Mouse (Mus musculus) lung, embryonic 15.5 days (tissue): ENCODE results near the gene Rnf227. TPM values are rescaled to one million over a fixed set of nuclear protein-coding genes. Genes with fewer than 3 reads are reported as not detected.
A peak's percentile ranks its signal among the peaks of the same experiment; 100 is the strongest.

Source experiments
- ATAC-seq: fragments of 200-750 bp; cut with Nextera tagmentation; 2 replicates; pipeline ENCODE4 v1.8.0; 2017; ENCODE audit warnings: moderate number of reproducible peaks, borderline replicate concordance; ENCODE audit not compliant: low FRiP score, low TSS enrichment; ENCODE audit errors: extremely low read depth
- H3K27ac ChIP-seq: fragments of 300-500 bp; sonication (generic); 2 replicates; pipeline ENCODE4 v1.5.1; 2015; ENCODE audit warnings: moderate library complexity, mild to moderate bottlenecking, inconsistent platforms
- H3K27me3 ChIP-seq: fragments of 300-500 bp; sonication (generic); 2 replicates; pipeline ENCODE4 v1.6.1; 2015; ENCODE audit warnings: inconsistent platforms
- H3K36me3 ChIP-seq: fragments of 300-500 bp; sonication (generic); 2 replicates; pipeline ENCODE4 v1.6.1; 2015; ENCODE audit warnings: inconsistent platforms
- H3K4me1 ChIP-seq: fragments of 300-500 bp; sonication (generic); 2 replicates; pipeline ENCODE4 v1.6.1; 2015; ENCODE audit warnings: inconsistent platforms
- H3K4me2 ChIP-seq: fragments of 300-500 bp; sonication (generic); 2 replicates; pipeline ENCODE4 v1.6.1; 2015; ENCODE audit warnings: inconsistent platforms, mild to moderate bottlenecking, moderate library complexity
- H3K4me3 ChIP-seq: fragments of 300-500 bp; sonication (generic); 2 replicates; pipeline ENCODE4 v1.5.1; 2015; ENCODE audit warnings: mild to moderate bottlenecking, inconsistent platforms
- H3K9ac ChIP-seq: fragments of 300-500 bp; sonication (generic); 2 replicates; pipeline ENCODE4 v1.6.1; 2015; ENCODE audit warnings: inconsistent platforms
- H3K9me3 ChIP-seq: fragments of 300-500 bp; sonication (generic); 2 replicates; pipeline ENCODE4 v1.6.1; 2016; ENCODE audit warnings: inconsistent platforms
- WGBS: fragments of 180-500 bp; shearing (Covaris S2); methylation state at CpG from one replicate; pipeline ENCODE4 v1.1.7; 2015; 5-methylcytosine and 5-hydroxymethylcytosine counted together
- polyA plus RNA-seq: library from polyadenylated mRNA; unstranded; fragments of >200 nt; fragmentation: Nextera tagmentation; extraction: Ambion mirVana; gene quantifications from 2 replicates; pipeline ENCODE4 v1.2.1, GENCODE M21; 2015

Rnf227 gene
- polyA plus RNA-seq, 1 experiment from 2014 or later, result 14.8 TPM

GRCm38 (mm10) chr11:69322010-69322409 lies 18.3 kb upstream of the Rnf227 start:
- 65% methylated on average over 6 of the region's 6 CpGs for WGBS
- no peak for ATAC-seq
- no peaks in the 10 kb centered on the region for H3K9me3 ChIP-seq
- peak overlapping the region; percentile 87 for H3K4me2 ChIP-seq
- H3K4me1 ChIP-seq, result peaks cover 41% of the 10 kb centered on the region
- H3K27me3 ChIP-seq, result peaks cover 6% of the 10 kb centered on the region
- H3K4me3 ChIP-seq, result peak overlapping the region; percentile 62
- H3K9ac ChIP-seq, result peak overlapping the region; percentile 86
- peaks cover 27% of the 10 kb centered on the region for H3K36me3 ChIP-seq
- no peak overlapping the region for H3K27ac ChIP-seq

- Histone ChIP-seq H3K4me1 (peaks cover 43% of the 10 kb centered on the region), H3K4me3 (peak overlapping the region; percentile 62), H3K9ac (peak overlapping the region; percentile 86), H3K4me2 (peak overlapping the region; percentile 87), H3K27ac (peak overlapping the region; percentile 83), H3K36me3 (peaks cover 20% of the 10 kb centered on the region), H3K9me3 (no peaks in the 10 kb centered on the region), H3K27me3 (peaks cover 15% of the 10 kb centered on the region)
- no peak for ATAC-seq
- WGBS, result 10% methylated on average over 18 of the region's 18 CpGs
These were observed 17.4 kb upstream of the Rnf227 start for GRCm38 (mm10) chr11:69322693-69323471.

- Histone ChIP-seq H3K9me3 (no peaks in the 10 kb centered on the region), H3K4me3 (peak within 1 kb of the TSS; percentile 62), H3K4me1 (peaks cover 43% of the 10 kb centered on the region), H3K4me2 (peak within 1 kb of the TSS; percentile 87), H3K9ac (peak within 1 kb of the TSS; percentile 86), H3K36me3 (peaks cover 13% of the 10 kb centered on the region), H3K27ac (peak within 1 kb of the TSS; percentile 83), H3K27me3 (peaks cover 22% of the 10 kb centered on the region)
- ATAC-seq, result peak; percentile 92
- under 1% methylated on average over 30 of the region's 30 CpGs for WGBS
These were observed 16.6 kb upstream of the Rnf227 start, which contains the start of the genes Cntrob and Trappc1 for GRCm38 (mm10) chr11:69323667-69324111. TSS of gene Cntrob (minus strand) at chr11:69323775. TSS of gene Trappc1 (plus strand) at chr11:69323980.

- WGBS, result 79% methylated on average over 6 of the region's 6 CpGs
- Histone ChIP-seq H3K27me3 (peaks cover 25% of the 10 kb centered on the region), H3K4me3 (peak overlapping the region; percentile 62), H3K4me1 (peaks cover 43% of the 10 kb centered on the region), H3K36me3 (peaks cover 4% of the 10 kb centered on the region), H3K27ac (no peak overlapping the region), H3K9me3 (no peaks in the 10 kb centered on the region), H3K4me2 (peak overlapping the region; percentile 87), H3K9ac (peak overlapping the region; percentile 73)
- ATAC-seq, result no peak
These were observed 15.5 kb upstream of the Rnf227 start for GRCm38 (mm10) chr11:69324749-69325148.

GRCm38 (mm10) chr11:69325628-69326407 lies 14.4 kb upstream of the Rnf227 start, which contains the start of gene Kcnab3:
TSS of gene Kcnab3 (plus strand) at chr11:69326258.
- Histone ChIP-seq H3K27ac (peak within 1 kb of the TSS; percentile 36; the same call in 1 of the 2 replicates), H3K9me3 (no peaks in the 10 kb centered on the region), H3K4me1 (peaks cover 43% of the 10 kb centered on the region), H3K4me2 (peak within 1 kb of the TSS; percentile 92), H3K36me3 (no peaks in the 10 kb centered on the region), H3K4me3 (peak within 1 kb of the TSS; percentile 46), H3K27me3 (peaks cover 25% of the 10 kb centered on the region), H3K9ac (peak within 1 kb of the TSS; percentile 37)
- peak; percentile 58 for ATAC-seq
- WGBS, result 9% methylated on average over 26 of the region's 26 CpGs

- peak overlapping the region; percentile 92 for H3K4me2 ChIP-seq
- H3K27me3 ChIP-seq, result peaks cover 25% of the 10 kb centered on the region
- no peak for ATAC-seq
- H3K4me3 ChIP-seq, result peak overlapping the region; percentile 46
- H3K9me3 ChIP-seq, result no peaks in the 10 kb centered on the region
- WGBS, result 1% methylated on average over 45 of the region's 45 CpGs
- H3K36me3 ChIP-seq, result no peaks in the 10 kb centered on the region
- peaks cover 49% of the 10 kb centered on the region for H3K4me1 ChIP-seq
- H3K9ac ChIP-seq, result peak overlapping the region; percentile 37
- H3K27ac ChIP-seq, result no peak overlapping the region
These were observed 13.7 kb upstream of the Rnf227 start for GRCm38 (mm10) chr11:69326408-69327156.

GRCm38 (mm10) chr11:69327157-69327442 lies 13.2 kb upstream of the Rnf227 start:
- 18% methylated on average over 9 of the region's 9 CpGs for WGBS
- Histone ChIP-seq H3K4me3 (peak overlapping the region; percentile 46; the same call in 1 of the 2 replicates), H3K9me3 (no peaks in the 10 kb centered on the region), H3K27ac (no peak overlapping the region), H3K4me2 (peak overlapping the region; percentile 92), H3K9ac (no peak overlapping the region), H3K36me3 (no peaks in the 10 kb centered on the region), H3K27me3 (peaks cover 25% of the 10 kb centered on the region), H3K4me1 (peaks cover 46% of the 10 kb centered on the region)
- ATAC-seq, result no peak

GRCm38 (mm10) chr11:69327648-69328047 lies 12.6 kb upstream of the Rnf227 start:
- ATAC-seq, result no peak
- Histone ChIP-seq H3K4me2 (peak overlapping the region; percentile 92; the same call in 1 of the 2 replicates), H3K27ac (no peak overlapping the region), H3K36me3 (no peaks in the 10 kb centered on the region), H3K27me3 (peaks cover 25% of the 10 kb centered on the region), H3K9ac (no peak overlapping the region), H3K9me3 (no peaks in the 10 kb centered on the region), H3K4me3 (no peak overlapping the region), H3K4me1 (peaks cover 45% of the 10 kb centered on the region)
- WGBS, result 36% methylated on average over 6 of the region's 6 CpGs

GRCm38 (mm10) chr11:69328517-69328916 lies 11.7 kb upstream of the Rnf227 start:
- 79% methylated on average over 6 of the region's 6 CpGs for whole genome bisulfite sequencing
- peaks cover 44% of the 10 kb centered on the region for H3K4me1 ChIP-seq
- peaks cover 25% of the 10 kb centered on the region for H3K27me3 ChIP-seq
- H3K4me2 ChIP-seq, result no peak overlapping the region
- no peak overlapping the region for H3K4me3 ChIP-seq
- H3K27ac ChIP-seq, result no peak overlapping the region
- no peaks in the 10 kb centered on the region for H3K36me3 ChIP-seq
- no peak for ATAC-seq
- no peaks in the 10 kb centered on the region for H3K9me3 ChIP-seq
- no peak overlapping the region for H3K9ac ChIP-seq

GRCm38 (mm10) chr11:69331152-69331551 lies 9.1 kb upstream of the Rnf227 start:
- H3K27me3 ChIP-seq, result peaks cover 25% of the 10 kb centered on the region
- WGBS, result 80% methylated on average over 6 of the region's 6 CpGs
- peaks cover 26% of the 10 kb centered on the region for H3K4me1 ChIP-seq
- no peak for ATAC-seq
- no peaks in the 10 kb centered on the region for H3K9me3 ChIP-seq
- H3K4me2 ChIP-seq, result peak overlapping the region; percentile 81
- peak overlapping the region; percentile 69; the same call in 1 of the 2 replicates for H3K9ac ChIP-seq
- no peaks in the 10 kb centered on the region for H3K36me3 ChIP-seq
- H3K27ac ChIP-seq, result no peak overlapping the region
- no peak overlapping the region for H3K4me3 ChIP-seq

GRCm38 (mm10) chr11:69331929-69332405 lies 8.3 kb upstream of the Rnf227 start:
- 1% methylated on average over 24 of the region's 24 CpGs for WGBS
- H3K27ac ChIP-seq, result 0 out of 2 replicates have a peak overlapping the region, but pooled peaks have one; percentile 20
- no peaks in the 10 kb centered on the region for H3K9me3 ChIP-seq
- ATAC-seq, result peak; percentile 51; the same call in 1 of the 2 replicates
- peaks cover 19% of the 10 kb centered on the region for H3K27me3 ChIP-seq
- peaks cover 18% of the 10 kb centered on the region for H3K4me1 ChIP-seq
- H3K36me3 ChIP-seq, result no peaks in the 10 kb centered on the region
- H3K9ac ChIP-seq, result peak overlapping the region; percentile 69
- H3K4me2 ChIP-seq, result peak overlapping the region; percentile 81
- peak overlapping the region; percentile 58 for H3K4me3 ChIP-seq
